20 mouse cellular contexts compared by ENCODE assay signal in genomic region chr7:4541344-4541743, GRCm38 (mm10). TPM values are rescaled to one million over a fixed set of nuclear protein-coding genes. Genes with fewer than 3 reads are reported as not detected.
A peak's percentile ranks its signal among the peaks of the same experiment; 100 is the strongest.
DNase-seq lines count a peak whose midpoint lies in the region; ATAC-seq and TF ChIP-seq lines count a peak whose summit lies in the region.
"Had no signal": no experiment of that assay in that cellular context is flagged by ENCODE, and none has a peak within 500 bp of the region (broad histone marks: within the 10 kb centered on the region; RNA-seq: fewer than 3 reads in every experiment).

No protein-coding gene starts in this region.

- H3K4me1 ChIP-seq in heart, adult 2 months (ENCODE audit: control insufficient read depth, insufficient read depth, low read length): no peaks in the 10 kb centered on the region
- peaks cover 7% of the 10 kb centered on the region; the same call in 1 of the 2 replicates for H3K4me1 ChIP-seq in midbrain, postnatal 0 days (ENCODE audit: insufficient read depth, low read length)
- peaks cover 9% of the 10 kb centered on the region for H3K4me1 ChIP-seq in midbrain, embryonic 10.5 days

- H3K9ac ChIP-seq in heart, adult 2 months (ENCODE audit: low read depth, low read length): no peak overlapping the region
- no peak overlapping the region for H3K9ac ChIP-seq in midbrain, postnatal 0 days (replicated peaks; ENCODE audit: low read length, poor library complexity, severe bottlenecking)
- H3K9ac ChIP-seq: embryonic facial prominence, embryonic 12.5 days; forebrain, embryonic 15.5 days; heart, embryonic 13.5 days; hindbrain, embryonic 12.5 days had no signal

- ATAC-seq in midbrain, postnatal 0 days (ENCODE audit: low FRiP score): no peak
- ATAC-seq: activated CD4-positive, CD25-positive, alpha-beta regulatory T cell, adult 4 months; forebrain, embryonic 15.5 days had no signal

- no peak overlapping the region for H3K4me2 ChIP-seq in midbrain, postnatal 0 days (ENCODE audit: low read depth, low read length, poor library complexity, severe bottlenecking)
- H3K4me2 ChIP-seq: embryonic facial prominence, embryonic 12.5 days; forebrain, embryonic 15.5 days; heart, embryonic 13.5 days; hindbrain, embryonic 12.5 days had no signal

- H3K36me3 ChIP-seq in heart, adult 2 months (ENCODE audit: control insufficient read depth, insufficient read depth, low read length): no peaks in the 10 kb centered on the region
- peaks cover 17% of the 10 kb centered on the region for H3K36me3 ChIP-seq in midbrain, postnatal 0 days (ENCODE audit: insufficient read depth, low read length)
- H3K36me3 ChIP-seq in midbrain, embryonic 10.5 days: no peaks in the 10 kb centered on the region
- H3K36me3 ChIP-seq: embryonic facial prominence, embryonic 12.5 days; heart, embryonic 13.5 days had no signal

- no peaks in the 10 kb centered on the region for H3K27me3 ChIP-seq in heart, adult 2 months (ENCODE audit: control insufficient read depth, insufficient read depth, low read length)
- no peaks in the 10 kb centered on the region for H3K27me3 ChIP-seq in midbrain, postnatal 0 days (ENCODE audit: insufficient read depth, low read length)
- 0 out of 2 replicates have a peak, but pooled peaks cover 5% of the 10 kb centered on the region for H3K27me3 ChIP-seq in midbrain, embryonic 10.5 days (ENCODE audit: low read depth, poor library complexity, severe bottlenecking)
- H3K27me3 ChIP-seq: forebrain, embryonic 15.5 days; hindbrain, embryonic 12.5 days had no signal

- no peak for TF ChIP-seq POLR2A in heart, adult 2 months (IDR thresholded peaks at IDR 0.05; ENCODE audit: insufficient read depth, low read depth, low read length)

- intact Hi-C loops in heart, adult 2 months (cut with DNase I): no loop called here
- intact Hi-C loops in heart, postnatal 36 days (cut with DNase I): no loop called here

- H3K4me3 ChIP-seq in heart, adult 2 months: no peak overlapping the region
- no peak overlapping the region for H3K4me3 ChIP-seq in layer of hippocampus, adult 2 months
- H3K4me3 ChIP-seq in midbrain, postnatal 0 days (ENCODE audit: low read depth, low read length): no peak overlapping the region
- H3K4me3 ChIP-seq in midbrain, embryonic 10.5 days: no peak overlapping the region
- H3K4me3 ChIP-seq: embryonic facial prominence, embryonic 12.5 days; forebrain, embryonic 15.5 days; heart, embryonic 13.5 days; hindbrain, embryonic 12.5 days had no signal

- no peak for TF ChIP-seq EP300 in heart, adult 2 months (IDR thresholded peaks at IDR 0.05; ENCODE audit: insufficient read depth, low read depth, low read length)

- TF ChIP-seq CTCF in heart, adult 2 months (IDR thresholded peaks at IDR 0.05): peak; percentile 19
- TF ChIP-seq CTCF in layer of hippocampus, adult 2 months (conservative IDR thresholded peaks at IDR 0.05): peak; percentile 52
- peak; percentile 40 for TF ChIP-seq CTCF in midbrain, postnatal 0 days (IDR thresholded peaks at IDR 0.05)

- no peak overlapping the region for H3K27ac ChIP-seq in heart, adult 2 months
- no peak overlapping the region for H3K27ac ChIP-seq in layer of hippocampus, adult 2 months
- no peak overlapping the region for H3K27ac ChIP-seq in midbrain, postnatal 0 days (ENCODE audit: low read depth, low read length)
- no peak overlapping the region for H3K27ac ChIP-seq in midbrain, embryonic 10.5 days (replicated peaks)
- H3K27ac ChIP-seq: embryonic facial prominence, embryonic 12.5 days; forebrain, embryonic 15.5 days; heart, embryonic 13.5 days; hindbrain, embryonic 12.5 days had no signal

- WGBS in heart, adult 2 months: 61% methylated on average over 5 of the region's 5 CpGs
- WGBS in midbrain, postnatal 0 days: 63% methylated on average over 5 of the region's 5 CpGs
- 72% methylated on average over 5 of the region's 5 CpGs for WGBS in midbrain, embryonic 10.5 days

- H3K79me2 ChIP-seq in heart, adult 2 months (replicated peaks; ENCODE audit: control insufficient read depth, insufficient read depth, low read length): no peaks in the 10 kb centered on the region

- DNase-seq in heart, adult 2 months: no peak
- DNase-seq in heart, postnatal 36 days: no peak
- DNase-seq in layer of hippocampus, adult 2 months (ENCODE audit: low spot score in 2 of 2): no peak
- no peak for DNase-seq in layer of hippocampus, postnatal 14 days (ENCODE audit: low spot score in 2 of 2)
- no peak for DNase-seq in midbrain, postnatal 0 days (ENCODE audit: low spot score)
- no peak for DNase-seq in midbrain, embryonic 10.5 days (ENCODE audit: low spot score)
- DNase-seq in left cerebral cortex, adult 8-10 months (ENCODE audit: low spot score in 2 of 2): no peak
- DNase-seq in frontal cortex, postnatal 25 days (ENCODE audit: low spot score in 2 of 2): no peak
- DNase-seq: adrenal gland, postnatal 14 days; cerebellum, adult 11-12 months; cerebellum, adult 9-10 months; cerebellum, postnatal 25 days; gastrocnemius, postnatal 10 days; heart, adult 18-20 months; heart, postnatal 4 days had no signal

- H3K9me3 ChIP-seq in midbrain, postnatal 0 days (ENCODE audit: low read length): no peaks in the 10 kb centered on the region
- no peaks in the 10 kb centered on the region for H3K9me3 ChIP-seq in midbrain, embryonic 10.5 days (replicated peaks)
- H3K9me3 ChIP-seq: embryonic facial prominence, embryonic 12.5 days; forebrain, embryonic 15.5 days; heart, embryonic 13.5 days; hindbrain, embryonic 12.5 days had no signal

RNA-seq across cellular contexts. Expression of gene Syt5, which starts 6.0 kb away (rescaled TPM):
- under 1 TPM; 0.39 to 0.86 TPM for total RNA-seq in heart, adult 2 months (2021)
- 0.79 and 2.4 TPM in 2 replicates for polyA plus RNA-seq in heart, adult 2 months (2012; rRNA removed)
- total RNA-seq in heart, postnatal 36 days (2021): under 1 TPM; 0.54 to 0.89 TPM
- 100 to 1,000 TPM; 199 to 217 TPM for total RNA-seq in layer of hippocampus, adult 2 months (2021)
- 100 to 1,000 TPM; 193 to 200 TPM for total RNA-seq in layer of hippocampus, postnatal 14 days (2021)
- 84.7 and 147 TPM in 2 replicates for total RNA-seq in midbrain, postnatal 0 days (2014; rRNA removed)
- 184 and 194 TPM in 2 replicates for polyA plus RNA-seq in midbrain, postnatal 0 days (2015; fragmentation: Nextera tagmentation; extraction: Ambion mirVana)
- polyA plus RNA-seq in midbrain, embryonic 10.5 days (2016; fragmentation: Nextera tagmentation; extraction: Ambion mirVana): 5.0 and 9.8 TPM in 2 replicates
- 100 to 1,000 TPM; 251 to 286 (median 266) TPM for total RNA-seq in left cerebral cortex, adult 8-10 months (2022)
- polyA plus RNA-seq: activated CD4-positive, CD25-positive, alpha-beta regulatory T cell, adult 4 months had no signal

RNA-seq across cellular contexts. Expression of gene Dnaaf3, which starts 9.1 kb away (rescaled TPM):
- total RNA-seq in heart, adult 2 months (2021): 1 to 10 TPM; 2.3 to 2.7 TPM
- 12.4 and 13.2 TPM in 2 replicates for polyA plus RNA-seq in heart, adult 2 months (2012; rRNA removed)
- 1 to 10 TPM; 2.0 to 3.0 TPM for total RNA-seq in heart, postnatal 36 days (2021)
- total RNA-seq in layer of hippocampus, adult 2 months (2021): under 1 TPM; 0.47 to 0.64 TPM
- total RNA-seq in layer of hippocampus, postnatal 14 days (2021): 1 to 10 TPM in 1 of 2 experiments, under 1 TPM in 1; 0.83 to 1.1 TPM
- total RNA-seq in midbrain, postnatal 0 days (2014; rRNA removed): 0.80 and 2.4 TPM in 2 replicates
- 1.3 and 1.7 TPM in 2 replicates for polyA plus RNA-seq in midbrain, postnatal 0 days (2015; fragmentation: Nextera tagmentation; extraction: Ambion mirVana)
- 1.8 and 2.2 TPM in 2 replicates for polyA plus RNA-seq in midbrain, embryonic 10.5 days (2016; fragmentation: Nextera tagmentation; extraction: Ambion mirVana)
- under 1 TPM; 0.22 to 0.79 (median 0.30) TPM for total RNA-seq in left cerebral cortex, adult 8-10 months (2022)

RNA-seq across cellular contexts. Expression of gene Tnni3, which starts 17.3 kb away (rescaled TPM):
- total RNA-seq in heart, adult 2 months (2021): over 10,000 TPM in 1 of 2 experiments, 1,000 to 10,000 TPM in 1; 9,834 to 11,008 TPM
- 13,898 and 21,553 TPM in 2 replicates for polyA plus RNA-seq in heart, adult 2 months (2012; rRNA removed)
- total RNA-seq in heart, postnatal 36 days (2021): over 10,000 TPM in 1 of 2 experiments, 1,000 to 10,000 TPM in 1; 9,756 to 10,673 TPM
- under 1 TPM in 1 of 2 experiments, not detected in 1; 0.64 TPM for total RNA-seq in layer of hippocampus, adult 2 months (2021)
- 1 to 10 TPM in 1 of 2 experiments, under 1 TPM in 1; 0.57 to 1.1 TPM for total RNA-seq in layer of hippocampus, postnatal 14 days (2021)
- total RNA-seq in midbrain, postnatal 0 days (2014; rRNA removed): 4.1 TPM in 1 of 2 replicates, not detected in the other
- 1.4 and 1.7 TPM in 2 replicates for polyA plus RNA-seq in midbrain, postnatal 0 days (2015; fragmentation: Nextera tagmentation; extraction: Ambion mirVana)
- polyA plus RNA-seq in midbrain, embryonic 10.5 days (2016; fragmentation: Nextera tagmentation; extraction: Ambion mirVana): 2.0 and 2.3 TPM in 2 replicates
- total RNA-seq in left cerebral cortex, adult 8-10 months (2022): 1 to 10 TPM; 1.9 to 4.5 (median 4.1) TPM

RNA-seq across cellular contexts. Expression of gene Tnnt1, which starts 25.2 kb away (rescaled TPM):
- total RNA-seq in heart, adult 2 months (2021): 10 to 100 TPM; 15.6 to 19.7 TPM
- polyA plus RNA-seq in heart, adult 2 months (2012; rRNA removed): 9.2 and 12.1 TPM in 2 replicates
- 10 to 100 TPM; 20.0 to 21.3 TPM for total RNA-seq in heart, postnatal 36 days (2021)
- 1 to 10 TPM; 1.7 to 4.0 TPM for total RNA-seq in layer of hippocampus, adult 2 months (2021)
- 1 to 10 TPM; 1.9 to 8.6 TPM for total RNA-seq in layer of hippocampus, postnatal 14 days (2021)
- 2.9 and 4.2 TPM in 2 replicates for total RNA-seq in midbrain, postnatal 0 days (2014; rRNA removed)
- polyA plus RNA-seq in midbrain, postnatal 0 days (2015; fragmentation: Nextera tagmentation; extraction: Ambion mirVana): 3.3 and 4.1 TPM in 2 replicates
- 4.7 and 6.0 TPM in 2 replicates for polyA plus RNA-seq in midbrain, embryonic 10.5 days (2016; fragmentation: Nextera tagmentation; extraction: Ambion mirVana)
- total RNA-seq in left cerebral cortex, adult 8-10 months (2022): 10 to 100 TPM in 1 of 4 experiments, 1 to 10 TPM in 3; 7.5 to 10.9 (median 8.2) TPM

RNA-seq across cellular contexts. Expression of gene Ppp1r12c, which starts 39.9 kb away (rescaled TPM):
- total RNA-seq in heart, adult 2 months (2021): 10 to 100 TPM; 62.4 to 67.1 TPM
- 47.0 and 53.2 TPM in 2 replicates for polyA plus RNA-seq in heart, adult 2 months (2012; rRNA removed)
- total RNA-seq in heart, postnatal 36 days (2021): 10 to 100 TPM; 59.7 to 62.2 TPM
- 100 to 1,000 TPM; 157 to 161 TPM for total RNA-seq in layer of hippocampus, adult 2 months (2021)
- 100 to 1,000 TPM; 125 to 127 TPM for total RNA-seq in layer of hippocampus, postnatal 14 days (2021)
- total RNA-seq in midbrain, postnatal 0 days (2014; rRNA removed): 75.5 and 114 TPM in 2 replicates
- 34.6 and 35.0 TPM in 2 replicates for polyA plus RNA-seq in midbrain, postnatal 0 days (2015; fragmentation: Nextera tagmentation; extraction: Ambion mirVana)
- polyA plus RNA-seq in midbrain, embryonic 10.5 days (2016; fragmentation: Nextera tagmentation; extraction: Ambion mirVana): 33.5 and 40.4 TPM in 2 replicates
- total RNA-seq in left cerebral cortex, adult 8-10 months (2022): 100 to 1,000 TPM; 142 to 158 (median 151) TPM

Comparison
In these comparisons a context has a peak if more than half of its experiments do, and no peak if none do; other contexts are left out.
1. RNA of gene Syt5, which starts 6.0 kb away (total RNA-seq): 251 to 286 TPM in left cerebral cortex, adult 8-10 months, 199 to 217 TPM in layer of hippocampus, adult 2 months, 193 to 200 TPM in layer of hippocampus, postnatal 14 days and 84.7 to 147 TPM in midbrain, postnatal 0 days; 0.54 to 0.89 TPM in heart, postnatal 36 days and 0.39 to 0.86 TPM in heart, adult 2 months; every median in the first group is over 10 times any median in the second.
2. RNA of gene Tnni3, which starts 17.3 kb away (total RNA-seq): 9,834 to 11,008 TPM in heart, adult 2 months and 9,756 to 10,673 TPM in heart, postnatal 36 days; 1.9 to 4.5 TPM in left cerebral cortex, adult 8-10 months, 4.1 TPM in midbrain, postnatal 0 days, 0.57 to 1.1 TPM in layer of hippocampus, postnatal 14 days and 0.64 TPM in layer of hippocampus, adult 2 months; every median in the first group is over 1,000 times any median in the second.
3. Peak in every context shown above with its lines, with median percentiles within 50 percentile points of each other: CTCF ChIP-seq.